In the genomic region with DNA sequence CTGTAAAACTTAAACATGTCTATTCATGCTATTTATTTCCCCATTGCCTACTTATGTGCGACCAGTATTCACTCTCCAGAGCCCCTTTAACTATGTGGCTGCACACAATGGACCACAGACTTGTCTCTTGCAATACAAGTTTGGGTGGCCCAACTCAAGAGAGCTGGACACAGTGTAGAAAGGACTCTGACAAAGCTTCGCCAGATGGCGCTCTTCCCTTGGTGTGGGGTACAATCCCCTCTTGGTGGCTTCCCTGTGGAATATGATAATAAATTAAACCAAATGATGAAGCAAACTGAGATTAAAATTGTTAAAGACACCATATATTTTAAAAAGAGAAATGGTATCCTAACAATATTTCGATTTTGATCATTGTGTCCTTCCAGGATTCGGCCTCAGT, we compare ENCODE assay signal across 9 mouse cellular contexts.
A peak's percentile ranks its signal among the peaks of the same experiment; 100 is the strongest.
DNase-seq lines count a peak whose midpoint lies in the region; ATAC-seq and TF ChIP-seq lines count a peak whose summit lies in the region.
"Had no signal": no experiment of that assay in that cellular context is flagged by ENCODE, and none has a peak within 500 bp of the region (broad histone marks: within the 10 kb centered on the region; RNA-seq: fewer than 3 reads in every experiment).

No protein-coding gene starts in this region.

- no peak overlapping the region for H3K4me3 ChIP-seq in forebrain, embryonic 13.5 days
- H3K4me3 ChIP-seq in forebrain, embryonic 10.5 days, result no peak overlapping the region
- no peak overlapping the region for H3K4me3 ChIP-seq in lung, adult 2 months (replicated peaks; ENCODE audit: extremely low read depth, low read depth, low read length)
- no peak overlapping the region for H3K4me3 ChIP-seq in midbrain, embryonic 14.5 days (replicated peaks; ENCODE audit: low read depth, low read length)

- DNase-seq in forebrain, embryonic 10.5 days (ENCODE audit: extremely low spot score, low spot score), result no peak
- DNase-seq in lung, adult 2 months, result no peak
- DNase-seq in lung, postnatal 4 days, result no peak
- peak; percentile 74 to 75 for DNase-seq in cerebellum, postnatal 10 days
- peak; percentile 71 for DNase-seq in midbrain, embryonic 14.5 days
- no peak for DNase-seq in thymus, postnatal 14 days
- DNase-seq in thymus, postnatal 0 days (ENCODE audit: low spot score), result no peak

- 0 out of 2 replicates have a peak, but pooled peaks have one; percentile 42 for ATAC-seq in forebrain, embryonic 13.5 days
- ATAC-seq in midbrain, embryonic 14.5 days (ENCODE audit: low FRiP score, low TSS enrichment), result no peak

- H3K9ac ChIP-seq in forebrain, embryonic 13.5 days, result no peak overlapping the region
- H3K9ac ChIP-seq in midbrain, embryonic 14.5 days (replicated peaks; ENCODE audit: low read length), result no peak overlapping the region

- TF ChIP-seq CTCF in lung, adult 2 months (IDR thresholded peaks at IDR 0.05; ENCODE audit: insufficient read depth, low read length), result peak; percentile 34; the same call in 1 of the 2 replicates

- TF ChIP-seq POLR2A in lung, adult 2 months (IDR thresholded peaks at IDR 0.05; ENCODE audit: borderline replicate concordance, extremely low read depth, low read depth, low read length), result no peak

- H3K27ac ChIP-seq in forebrain, embryonic 13.5 days, result no peak overlapping the region
- no peak overlapping the region for H3K27ac ChIP-seq in forebrain, embryonic 10.5 days
- no peak overlapping the region for H3K27ac ChIP-seq in midbrain, embryonic 14.5 days (replicated peaks; ENCODE audit: low read depth, low read length)

- no peak overlapping the region for H3K4me2 ChIP-seq in forebrain, embryonic 13.5 days
- H3K4me2 ChIP-seq in midbrain, embryonic 14.5 days (ENCODE audit: low read length), result no peak overlapping the region

- whole genome bisulfite sequencing in forebrain, embryonic 13.5 days, result 48% methylated on average over 5 of the region's 5 CpGs
- WGBS in forebrain, embryonic 10.5 days, result 53% methylated on average over 5 of the region's 5 CpGs
- 65% methylated on average over 5 of the region's 5 CpGs for WGBS in lung, adult 2 months
- WGBS in midbrain, embryonic 14.5 days, result 64% methylated on average over 5 of the region's 5 CpGs

- no peaks in the 10 kb centered on the region for H3K27me3 ChIP-seq in forebrain, embryonic 13.5 days
- no peaks in the 10 kb centered on the region for H3K27me3 ChIP-seq in forebrain, embryonic 10.5 days (ENCODE audit: poor library complexity, severe bottlenecking)
- no peaks in the 10 kb centered on the region for H3K27me3 ChIP-seq in midbrain, embryonic 14.5 days (ENCODE audit: control insufficient read depth, insufficient read depth, low read length)

- H3K4me1 ChIP-seq in forebrain, embryonic 13.5 days, result no peaks in the 10 kb centered on the region
- H3K4me1 ChIP-seq in forebrain, embryonic 10.5 days, result peaks cover 5% of the 10 kb centered on the region; the same call in 1 of the 2 replicates
- H3K4me1 ChIP-seq in lung, adult 2 months (ENCODE audit: control insufficient read depth, insufficient read depth, low read length), result no peaks in the 10 kb centered on the region
- peaks cover 13% of the 10 kb centered on the region; the same call in 1 of the 2 replicates for H3K4me1 ChIP-seq in midbrain, embryonic 14.5 days (ENCODE audit: control insufficient read depth, insufficient read depth, low read length)

- no peaks in the 10 kb centered on the region for H3K9me3 ChIP-seq in forebrain, embryonic 13.5 days (replicated peaks)
- no peaks in the 10 kb centered on the region for H3K9me3 ChIP-seq in forebrain, embryonic 10.5 days
- no peaks in the 10 kb centered on the region for H3K9me3 ChIP-seq in midbrain, embryonic 14.5 days (ENCODE audit: control insufficient read depth, low read length)

- no peaks in the 10 kb centered on the region for H3K36me3 ChIP-seq in forebrain, embryonic 13.5 days (ENCODE audit: poor library complexity, severe bottlenecking)
- H3K36me3 ChIP-seq in forebrain, embryonic 10.5 days (replicated peaks), result no peaks in the 10 kb centered on the region
- H3K36me3 ChIP-seq in midbrain, embryonic 14.5 days (ENCODE audit: control insufficient read depth, insufficient read depth, low read length), result no peaks in the 10 kb centered on the region
- H3K36me3 ChIP-seq: G1E had no signal

Comparison
In these comparisons a context has a peak if more than half of its experiments do, and no peak if none do; other contexts are left out.
1. DNase-seq: peak in cerebellum, postnatal 10 days (2 of 2) and midbrain, embryonic 14.5 days (single experiment); none in forebrain, embryonic 10.5 days (single experiment), lung, adult 2 months (single experiment), lung, postnatal 4 days (0 of 2), thymus, postnatal 14 days (single experiment) and thymus, postnatal 0 days (single experiment).